Comparison of ENCODE assay signal across 28 mouse cellular contexts in genomic region chr7:122506467-122506866, GRCm38 (mm10).
"Had no signal": no experiment of that assay in that cellular context is flagged by ENCODE, and none has a peak within 500 bp of the region (broad histone marks: within the 10 kb centered on the region; RNA-seq: fewer than 3 reads in every experiment).

No protein-coding gene starts in this region.

- H3K36me3 ChIP-seq: heart, embryonic 10.5 days; heart, embryonic 12.5 days; hindbrain, embryonic 10.5 days; hindbrain, embryonic 12.5 days; kidney, embryonic 15.5 days; limb, embryonic 13.5 days; limb, embryonic 15.5 days; liver, embryonic 12.5 days had no signal

- H3K9ac ChIP-seq: heart, embryonic 12.5 days; hindbrain, embryonic 12.5 days; hindbrain, embryonic 14.5 days; kidney, embryonic 15.5 days; limb, embryonic 13.5 days; limb, embryonic 15.5 days; liver, embryonic 12.5 days; liver, embryonic 14.5 days had no signal

- H3K9me3 ChIP-seq: heart, embryonic 10.5 days; hindbrain, embryonic 10.5 days; hindbrain, embryonic 12.5 days; kidney, embryonic 15.5 days; limb, embryonic 13.5 days; limb, embryonic 15.5 days; liver, embryonic 12.5 days had no signal

- H3K4me2 ChIP-seq: heart, embryonic 12.5 days; hindbrain, embryonic 12.5 days; hindbrain, embryonic 14.5 days; kidney, embryonic 15.5 days; limb, embryonic 13.5 days; limb, embryonic 15.5 days; liver, embryonic 12.5 days had no signal

- H3K27me3 ChIP-seq: heart, embryonic 12.5 days; hindbrain, embryonic 12.5 days; kidney, embryonic 15.5 days; limb, embryonic 13.5 days; limb, embryonic 15.5 days; liver, embryonic 12.5 days had no signal

- H3K4me3 ChIP-seq: gastrocnemius, adult 2 months; heart, embryonic 10.5 days; heart, embryonic 12.5 days; hindbrain, embryonic 10.5 days; hindbrain, embryonic 12.5 days; kidney, embryonic 15.5 days; layer of hippocampus, adult 2 months; limb, embryonic 13.5 days; limb, embryonic 15.5 days; liver, embryonic 12.5 days had no signal

- H3K27ac ChIP-seq: gastrocnemius, adult 2 months; heart, embryonic 10.5 days; hindbrain, embryonic 10.5 days; hindbrain, embryonic 12.5 days; hindbrain, embryonic 14.5 days; kidney, embryonic 15.5 days; kidney, postnatal 0 days; layer of hippocampus, adult 2 months; limb, embryonic 13.5 days; limb, embryonic 15.5 days; liver, embryonic 12.5 days; liver, embryonic 14.5 days had no signal

- DNase-seq: gastrocnemius, adult 2 months; gastrocnemius, postnatal 10 days; gastrocnemius, postnatal 25 days; heart, adult 18-20 months; heart, postnatal 10 days; heart, postnatal 4 days; kidney, adult 11 months; kidney, adult 2 months; kidney, adult 9 months; kidney, postnatal 25 days; kidney, postnatal 4 days; layer of hippocampus, adult 9-11 months; layer of hippocampus, postnatal 36 days; left cerebral cortex, postnatal 4 days had no signal

- ATAC-seq: hindbrain, embryonic 16.5 days; intestine, embryonic 16.5 days; liver, embryonic 12.5 days had no signal

- H3K4me1 ChIP-seq: hindbrain, embryonic 10.5 days; hindbrain, embryonic 12.5 days; kidney, embryonic 15.5 days; limb, embryonic 13.5 days; limb, embryonic 15.5 days; liver, embryonic 12.5 days had no signal
